Mouse (Mus musculus) cerebellum, adult 2 months (tissue): ENCODE measurements around the gene 4930404N11Rik. TPM values are rescaled to one million over a fixed set of nuclear protein-coding genes. Genes with fewer than 3 reads are reported as not detected.

ENCODE experiments used
- DNase-seq, 2 experiments: peaks; one replicate each; pipeline ENCODE4 v3.0.0; 2021
- H3K27ac ChIP-seq: fragments of 200-500 bp; 2 replicates; pipeline ENCODE4 v1.5.1; 2012; ENCODE audit warnings: low read length, control low read depth, inconsistent platforms; ENCODE audit not compliant: insufficient read depth
- H3K27me3 ChIP-seq: fragments of 200-500 bp; 2 replicates; pipeline ENCODE4 v1.6.1; 2012; ENCODE audit warnings: inconsistent platforms, mild to moderate bottlenecking, low read length, moderate library complexity; ENCODE audit not compliant: control insufficient read depth, insufficient read depth
- H3K4me1 ChIP-seq: fragments of 200-500 bp; 2 replicates; pipeline ENCODE4 v1.6.1; 2011; ENCODE audit warnings: low read length; ENCODE audit not compliant: control insufficient read depth, insufficient read depth
- H3K4me3 ChIP-seq: fragments of 200-500 bp; replicated peaks from 2 replicates; pipeline ENCODE3; 2011; ENCODE audit warnings: mild to moderate bottlenecking, low read depth, low read length, control low read depth; ENCODE audit not compliant: insufficient read depth
- CTCF ChIP-seq: fragments of 200-500 bp; IDR thresholded peaks from 2 replicates; pipeline ENCODE4 v1.5.1; 2011; ENCODE audit warnings: low read depth, mild to moderate bottlenecking, control low read depth, low read length, moderate library complexity, borderline replicate concordance; ENCODE audit not compliant: insufficient read depth
- POLR2A ChIP-seq: fragments of 200-500 bp; IDR thresholded peaks from 2 replicates; pipeline ENCODE4 v1.6.1; 2011; ENCODE audit warnings: low read length, control low read depth, borderline replicate concordance; ENCODE audit not compliant: insufficient read depth
- WGBS: fragments of 180-500 bp; shearing (Covaris S2); methylation state at CpG from one replicate; pipeline ENCODE4 v1.1.7; 2018; 5-methylcytosine and 5-hydroxymethylcytosine counted together
- polyA plus RNA-seq: library from polyadenylated mRNA; depleted of rRNA; stranded (reverse); fragments of >200 nt; gene quantifications from 2 replicates; pipeline ENCODE4 v1.2.3, GENCODE M21; 2012

4930404N11Rik gene
- polyA plus RNA-seq, 1 experiment: 0.36 TPM

GRCm38 (mm10) chr10:81322444-81322843 lies 43.2 kb downstream of the 4930404N11Rik start:
- 82% methylated on average over 27 of the region's 27 CpGs for WGBS
- no peak overlapping the region for H3K27ac ChIP-seq
- no peaks in the 10 kb centered on the region for H3K27me3 ChIP-seq
- peak in 1 of 2 experiments; percentile 41 for DNase-seq
- TF ChIP-seq CTCF (no peak), POLR2A (no peak)
- H3K4me3 ChIP-seq: no peak overlapping the region
- peaks cover 13% of the 10 kb centered on the region; the same call in 1 of the 2 replicates for H3K4me1 ChIP-seq

DNA sequence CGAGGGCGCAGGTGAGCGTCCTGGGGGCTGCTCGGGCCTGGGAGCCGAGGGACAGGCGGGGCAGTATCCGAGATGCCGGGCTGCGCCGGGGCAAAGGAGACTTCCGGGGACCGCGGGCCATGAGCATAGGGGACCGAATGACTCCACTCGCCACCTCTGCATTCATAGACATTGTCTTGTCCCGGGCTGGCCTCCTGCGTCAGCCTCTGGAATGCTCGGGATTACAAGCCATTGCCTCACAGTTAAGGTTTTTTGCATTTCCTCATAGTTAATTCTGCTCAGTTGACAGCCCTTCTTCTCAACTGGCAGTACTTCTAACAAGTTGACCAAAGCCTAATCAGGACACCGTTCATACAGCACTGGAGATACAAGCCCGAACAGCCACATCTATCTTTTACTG lies 44.2 kb downstream of the 4930404N11Rik start:
- Histone ChIP-seq H3K27me3 (no peaks in the 10 kb centered on the region), H3K4me3 (peak overlapping the region; percentile 65), H3K27ac (peak overlapping the region; percentile 52; the same call in 1 of the 2 replicates), H3K4me1 (peaks cover 13% of the 10 kb centered on the region; the same call in 1 of the 2 replicates)
- TF ChIP-seq CTCF: no peak
- no peak for TF ChIP-seq POLR2A
- DNase-seq: no peak
- 2% methylated on average over 20 of the region's 20 CpGs for WGBS

DNA sequence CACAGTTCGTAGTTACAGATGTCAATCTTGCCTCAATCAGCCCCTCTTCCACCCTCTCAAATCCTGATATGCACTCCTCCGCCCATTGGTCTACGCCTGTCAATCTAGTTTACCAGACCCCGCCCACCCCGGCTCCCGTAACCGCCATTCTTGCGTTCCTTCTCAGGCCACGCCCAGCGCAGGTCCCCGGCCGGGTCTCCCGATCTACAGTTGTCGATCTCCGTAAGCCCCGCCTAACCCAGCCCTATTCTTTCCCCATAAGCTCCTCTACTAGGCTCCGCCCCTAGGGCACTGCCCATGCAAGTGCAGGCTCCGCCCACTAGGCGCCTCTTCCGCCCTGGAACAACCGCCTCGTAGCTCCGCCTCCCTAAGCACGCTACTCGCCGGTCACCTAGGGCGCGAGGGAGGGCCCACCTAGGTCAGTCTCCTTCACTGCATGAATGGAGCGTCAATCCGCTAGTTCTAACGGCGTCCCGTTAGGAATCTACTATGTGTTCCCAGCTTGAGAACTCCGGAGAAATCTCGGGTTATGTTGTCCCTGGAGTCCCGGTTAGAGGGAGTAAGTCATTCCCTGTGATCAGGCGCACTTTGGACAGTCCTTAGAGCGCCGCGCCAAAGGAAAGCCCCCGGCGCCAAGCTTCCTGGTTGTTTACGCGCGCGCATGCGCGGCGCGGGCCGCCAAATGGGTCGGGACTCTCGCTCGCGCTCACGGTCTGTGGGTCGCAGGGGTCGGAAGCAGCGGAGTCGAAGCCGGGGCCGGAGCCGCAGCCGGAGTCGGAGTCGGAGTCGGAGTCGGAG lies 44.9 kb downstream of the 4930404N11Rik start, which contains the start of gene Cactin:
Cactin (plus strand) TSS at position 554 of the 798 bp plus-strand sequence.
- Histone ChIP-seq H3K4me1 (peaks cover 17% of the 10 kb centered on the region; the same call in 1 of the 2 replicates), H3K27me3 (no peaks in the 10 kb centered on the region), H3K27ac (peak within 1 kb of the TSS; percentile 95), H3K4me3 (peak within 1 kb of the TSS; percentile 65)
- peak; percentile 98 to 100 for DNase-seq
- TF ChIP-seq POLR2A: peak; percentile 90
- TF ChIP-seq CTCF: no peak
- WGBS: under 1% methylated on average over 68 of the region's 68 CpGs

DNA sequence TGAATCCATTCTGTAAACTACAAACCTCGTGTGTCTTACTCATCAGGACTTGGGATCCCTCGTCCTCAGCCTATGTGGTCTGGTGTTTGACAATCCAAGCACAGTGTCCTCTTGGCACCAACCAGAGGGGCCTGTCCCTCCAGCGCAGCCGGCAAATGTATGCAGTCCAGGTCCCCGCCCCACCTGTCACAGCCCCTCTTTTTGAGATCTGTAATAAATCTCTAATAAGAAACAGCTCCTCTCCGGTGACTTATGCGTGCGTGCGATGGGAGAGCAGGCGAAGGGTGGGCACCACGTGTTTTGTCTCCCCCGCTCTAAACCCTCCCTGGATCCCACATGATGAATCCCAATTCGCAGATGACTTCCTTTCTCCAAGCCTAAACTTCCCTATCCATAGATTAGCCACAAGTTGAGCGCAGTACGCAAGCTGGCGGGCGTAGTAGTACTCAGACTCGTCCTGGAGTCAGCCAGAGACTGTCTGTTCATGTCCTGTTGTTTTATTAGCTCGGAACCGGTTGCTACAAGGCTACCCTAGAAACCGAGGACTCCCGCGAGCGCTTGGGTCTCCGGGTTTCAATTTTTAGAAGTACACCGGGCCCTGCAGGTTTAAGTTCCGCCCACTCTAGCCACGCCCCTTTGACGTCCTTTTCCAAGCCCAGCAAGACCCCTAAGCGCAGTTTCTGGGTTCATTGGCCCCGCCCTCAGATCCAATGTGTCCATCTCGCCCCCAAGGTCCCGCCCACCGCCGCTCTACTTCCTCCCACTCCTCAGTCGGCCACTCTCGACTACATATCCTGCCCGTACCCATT lies 45.7 kb downstream of the 4930404N11Rik start:
- Histone ChIP-seq H3K27ac (peak overlapping the region; percentile 30; the same call in 1 of the 2 replicates), H3K4me1 (peaks cover 17% of the 10 kb centered on the region; the same call in 1 of the 2 replicates), H3K4me3 (peak overlapping the region; percentile 65), H3K27me3 (no peaks in the 10 kb centered on the region)
- DNase-seq: peak in 1 of 2 experiments; percentile 43
- TF ChIP-seq POLR2A (no peak; the same call in 1 of the 2 replicates), CTCF (no peak)
- WGBS: under 1% methylated on average over 38 of the region's 38 CpGs

DNA sequence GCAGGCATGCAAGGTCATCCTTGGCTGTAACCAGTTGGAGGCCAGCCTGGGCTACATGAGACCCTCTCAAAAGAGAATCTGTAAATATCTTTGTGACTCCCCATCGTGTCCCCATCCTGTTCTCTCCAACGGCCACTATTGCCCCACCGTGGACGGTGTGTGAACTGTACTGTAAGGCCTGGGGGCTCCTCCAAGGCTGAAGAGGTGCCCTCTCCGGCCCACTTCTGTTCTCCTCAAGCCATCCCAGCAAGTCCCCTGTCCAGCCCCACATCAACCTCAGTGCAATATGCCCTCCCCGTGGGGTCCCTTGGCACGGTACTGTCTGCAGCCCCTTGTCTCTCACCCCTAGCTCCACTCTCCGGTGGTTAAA lies 46.3 kb downstream of the 4930404N11Rik start:
- H3K27me3 ChIP-seq: no peaks in the 10 kb centered on the region
- 9% methylated on average over 8 of the region's 8 CpGs for WGBS
- no peak for TF ChIP-seq POLR2A
- TF ChIP-seq CTCF: peak; percentile 32; the same call in 1 of the 2 replicates
- H3K4me1 ChIP-seq: peaks cover 17% of the 10 kb centered on the region; the same call in 1 of the 2 replicates
- peak in 1 of 2 experiments; percentile 44 for DNase-seq
- H3K27ac ChIP-seq: no peak overlapping the region
- H3K4me3 ChIP-seq: no peak overlapping the region

DNA sequence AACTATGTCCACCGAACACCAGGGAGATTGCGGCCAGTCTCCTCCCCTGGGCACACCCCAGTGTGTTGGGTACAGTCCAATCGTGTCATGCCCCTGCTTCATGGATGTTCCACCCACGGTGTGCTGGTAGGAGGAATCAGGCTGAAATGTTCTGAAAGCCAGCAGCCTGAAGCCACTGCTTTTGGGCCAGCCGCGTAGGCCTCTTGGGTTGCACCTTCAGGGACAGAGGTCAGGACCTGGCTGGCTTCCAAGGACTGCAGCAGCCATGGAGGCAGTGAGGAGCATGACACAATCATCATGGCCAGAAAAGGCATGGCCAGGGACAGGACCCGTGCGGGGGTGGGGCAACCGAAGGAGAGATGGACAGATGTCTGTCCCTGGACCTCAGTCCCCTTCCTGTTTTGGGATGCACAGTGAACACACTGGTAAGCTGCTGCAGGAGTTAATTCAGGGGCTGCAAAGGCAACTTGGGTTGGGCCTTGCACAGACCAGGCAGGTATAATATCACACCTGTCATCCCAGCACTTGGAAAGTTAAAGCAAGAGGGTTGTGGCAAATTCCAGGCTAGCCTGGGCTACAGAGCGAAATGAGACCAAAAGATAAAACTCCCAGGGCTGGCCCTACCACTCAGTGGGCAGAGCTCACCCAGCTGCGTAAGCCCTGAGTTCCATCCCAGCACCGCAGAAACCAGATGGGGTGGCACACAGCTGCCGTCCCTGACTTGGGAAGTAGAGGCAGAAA lies 46.9 kb downstream of the 4930404N11Rik start:
- no peaks in the 10 kb centered on the region for H3K27me3 ChIP-seq
- WGBS: 57% methylated on average over 13 of the region's 13 CpGs
- H3K4me1 ChIP-seq: peaks cover 17% of the 10 kb centered on the region; the same call in 1 of the 2 replicates
- H3K4me3 ChIP-seq: no peak overlapping the region
- DNase-seq: peak in 1 of 2 experiments; percentile 50
- TF ChIP-seq CTCF (no peak), POLR2A (no peak)
- H3K27ac ChIP-seq: no peak overlapping the region

- Histone ChIP-seq H3K4me3 (no peak overlapping the region), H3K4me1 (peaks cover 17% of the 10 kb centered on the region; the same call in 1 of the 2 replicates), H3K27ac (no peak overlapping the region), H3K27me3 (no peaks in the 10 kb centered on the region)
- DNase-seq: peak in 1 of 2 experiments; percentile 38
- 32% methylated on average over 20 of the region's 20 CpGs for WGBS
- no peak for TF ChIP-seq CTCF
- TF ChIP-seq POLR2A: no peak
Measured at GRCm38 (mm10) chr10:81317273-81317672, 48.3 kb downstream of the 4930404N11Rik start.
